Mouse (Mus musculus): ENCODE results near the gene Fam43a. TPM values are rescaled to one million over a fixed set of nuclear protein-coding genes. Genes with fewer than 3 reads are reported as not detected.

Gene Fam43a
- polyA plus RNA-seq, 1 experiment, result 0.46 TPM

- no peak overlapping the region for H3K4me3 ChIP-seq (ENCODE audit: insufficient read depth, poor library complexity, severe bottlenecking)
- H3ac ChIP-seq (ENCODE audit: control insufficient read depth, insufficient read length, low read depth), result no peak overlapping the region
- H3K79me2 ChIP-seq (ENCODE audit: control insufficient read depth, insufficient read depth), result no peaks in the 10 kb centered on the region
- TF ChIP-seq USF1 (IDR thresholded peaks at IDR 0.05; ENCODE audit: low read depth) (no peak), MYOG (IDR thresholded peaks at IDR 0.05; ENCODE audit: control insufficient read depth, extremely low read depth, insufficient read length) (no peak), CTCF (IDR thresholded peaks at IDR 0.05; ENCODE audit: control insufficient read depth, insufficient read depth, insufficient read length) (no peak), CEBPB (IDR thresholded peaks at IDR 0.05; ENCODE audit: low read depth) (no peak), FOSL1 (IDR thresholded peaks at IDR 0.05; ENCODE audit: insufficient read depth, low read length, poor library complexity, severe bottlenecking) (no peak), MAX (IDR thresholded peaks at IDR 0.05) (no peak), MYOD1 (IDR thresholded peaks at IDR 0.05; ENCODE audit: control insufficient read depth, insufficient read length, low read depth) (no peak)
- H3K36me3 ChIP-seq (ENCODE audit: control insufficient read depth, insufficient read depth), result no peaks in the 10 kb centered on the region
- peaks cover 29% of the 10 kb centered on the region for H3K27me3 ChIP-seq (ENCODE audit: control insufficient read depth, insufficient read depth, insufficient read length)
- no peaks in the 10 kb centered on the region for H3K79me3 ChIP-seq (ENCODE audit: low read depth)
Measured at GRCm38 (mm10) chr16:30627586-30628337, 28.2 kb downstream of the Fam43a start.

DNA sequence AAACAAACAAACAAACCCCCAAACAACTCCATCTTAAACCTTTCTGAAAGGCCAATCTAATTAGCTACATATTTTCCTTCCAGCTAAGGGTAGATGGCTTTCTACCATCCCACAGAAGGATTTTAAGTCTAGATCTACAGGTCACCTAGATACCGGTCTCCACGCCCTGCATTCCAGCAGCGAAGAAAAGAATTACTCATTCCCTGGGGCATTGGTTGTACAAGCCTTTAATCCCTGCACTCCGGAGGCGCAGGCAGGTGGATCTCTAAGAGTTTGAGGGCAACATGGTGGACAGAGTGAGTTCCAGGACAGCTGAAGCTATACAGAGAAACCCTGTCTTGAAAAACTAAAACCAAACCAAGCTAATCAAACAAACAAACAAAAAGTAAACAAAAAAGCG, 28.9 kb downstream of the Fam43a start:
- H3ac ChIP-seq (ENCODE audit: control insufficient read depth, insufficient read length, low read depth), result no peak overlapping the region
- H3K79me3 ChIP-seq (ENCODE audit: low read depth), result no peaks in the 10 kb centered on the region
- no peak overlapping the region for H3K4me3 ChIP-seq (ENCODE audit: insufficient read depth, poor library complexity, severe bottlenecking)
- TF ChIP-seq MAX (IDR thresholded peaks at IDR 0.05), result no peak
- no peak for TF ChIP-seq MYOD1 (IDR thresholded peaks at IDR 0.05; ENCODE audit: control insufficient read depth, insufficient read length, low read depth)
- TF ChIP-seq USF1 (IDR thresholded peaks at IDR 0.05; ENCODE audit: low read depth), result no peak
- no peak for TF ChIP-seq MYOG (IDR thresholded peaks at IDR 0.05; ENCODE audit: control insufficient read depth, extremely low read depth, insufficient read length)
- TF ChIP-seq CEBPB (IDR thresholded peaks at IDR 0.05; ENCODE audit: low read depth), result no peak
- TF ChIP-seq CTCF (IDR thresholded peaks at IDR 0.05; ENCODE audit: control insufficient read depth, insufficient read depth, insufficient read length), result no peak
- TF ChIP-seq FOSL1 (IDR thresholded peaks at IDR 0.05; ENCODE audit: insufficient read depth, low read length, poor library complexity, severe bottlenecking), result no peak
- no peaks in the 10 kb centered on the region for H3K79me2 ChIP-seq (ENCODE audit: control insufficient read depth, insufficient read depth)
- no peaks in the 10 kb centered on the region for H3K36me3 ChIP-seq (ENCODE audit: control insufficient read depth, insufficient read depth)
- peaks cover 28% of the 10 kb centered on the region for H3K27me3 ChIP-seq (ENCODE audit: control insufficient read depth, insufficient read depth, insufficient read length)

DNA sequence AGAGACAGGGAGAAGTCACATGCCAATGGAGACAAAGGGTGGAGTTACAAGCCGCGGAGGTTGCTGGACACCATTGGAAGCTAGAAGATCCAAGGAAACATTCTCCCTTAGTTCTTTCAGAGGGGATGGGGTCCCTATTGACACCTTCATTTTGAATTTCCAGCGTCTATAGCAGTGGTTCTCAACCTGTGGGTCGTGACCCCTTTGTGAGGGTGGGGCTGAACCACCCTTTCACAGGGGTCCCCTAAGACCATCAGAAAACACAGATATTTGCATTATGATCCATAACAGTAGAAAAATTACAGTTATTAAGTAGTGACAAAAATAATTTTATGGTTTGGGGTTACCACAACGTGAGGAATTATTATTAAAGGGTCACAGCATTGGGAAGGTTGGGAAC, 30.0 kb downstream of the Fam43a start:
- Histone ChIP-seq H3ac (ENCODE audit: control insufficient read depth, insufficient read length, low read depth) (no peak overlapping the region), H3K36me3 (ENCODE audit: control insufficient read depth, insufficient read depth) (no peaks in the 10 kb centered on the region), H3K79me2 (ENCODE audit: control insufficient read depth, insufficient read depth) (no peaks in the 10 kb centered on the region), H3K4me3 (ENCODE audit: insufficient read depth, poor library complexity, severe bottlenecking) (no peak overlapping the region), H3K27me3 (ENCODE audit: control insufficient read depth, insufficient read depth, insufficient read length) (peaks cover 21% of the 10 kb centered on the region), H3K79me3 (ENCODE audit: low read depth) (no peaks in the 10 kb centered on the region)
- TF ChIP-seq CEBPB (IDR thresholded peaks at IDR 0.05; ENCODE audit: low read depth), result no peak
- no peak for TF ChIP-seq MYOG (IDR thresholded peaks at IDR 0.05; ENCODE audit: control insufficient read depth, extremely low read depth, insufficient read length)
- TF ChIP-seq MAX (IDR thresholded peaks at IDR 0.05), result no peak
- TF ChIP-seq FOSL1 (IDR thresholded peaks at IDR 0.05; ENCODE audit: insufficient read depth, low read length, poor library complexity, severe bottlenecking), result no peak
- no peak for TF ChIP-seq USF1 (IDR thresholded peaks at IDR 0.05; ENCODE audit: low read depth)

GRCm38 (mm10) chr16:30633906-30634746, 34.6 kb downstream of the Fam43a start:
- peaks cover 13% of the 10 kb centered on the region for H3K27me3 ChIP-seq (ENCODE audit: control insufficient read depth, insufficient read depth, insufficient read length)
- TF ChIP-seq FOSL1 (IDR thresholded peaks at IDR 0.05; ENCODE audit: insufficient read depth, low read length, poor library complexity, severe bottlenecking) (no peak), MAX (IDR thresholded peaks at IDR 0.05) (no peak), MYOD1 (IDR thresholded peaks at IDR 0.05; ENCODE audit: control insufficient read depth, insufficient read length, low read depth) (no peak), USF1 (IDR thresholded peaks at IDR 0.05; ENCODE audit: low read depth) (no peak), CEBPB (IDR thresholded peaks at IDR 0.05; ENCODE audit: low read depth) (no peak), CTCF (IDR thresholded peaks at IDR 0.05; ENCODE audit: control insufficient read depth, insufficient read depth, insufficient read length) (no peak), MYOG (IDR thresholded peaks at IDR 0.05; ENCODE audit: control insufficient read depth, extremely low read depth, insufficient read length) (no peak)
- H3K79me2 ChIP-seq (ENCODE audit: control insufficient read depth, insufficient read depth), result no peaks in the 10 kb centered on the region
- H3K36me3 ChIP-seq (ENCODE audit: control insufficient read depth, insufficient read depth), result no peaks in the 10 kb centered on the region
- H3K79me3 ChIP-seq (ENCODE audit: low read depth), result no peaks in the 10 kb centered on the region
- H3ac ChIP-seq (ENCODE audit: control insufficient read depth, insufficient read length, low read depth), result no peak overlapping the region
- no peak overlapping the region for H3K4me3 ChIP-seq (ENCODE audit: insufficient read depth, poor library complexity, severe bottlenecking)

GRCm38 (mm10) chr16:30638586-30638985, 39.1 kb downstream of the Fam43a start:
- no peaks in the 10 kb centered on the region for H3K79me3 ChIP-seq (ENCODE audit: low read depth)
- no peaks in the 10 kb centered on the region for H3K36me3 ChIP-seq (ENCODE audit: control insufficient read depth, insufficient read depth)
- no peak for TF ChIP-seq CTCF (IDR thresholded peaks at IDR 0.05; ENCODE audit: control insufficient read depth, insufficient read depth, insufficient read length)
- no peak for TF ChIP-seq USF1 (IDR thresholded peaks at IDR 0.05; ENCODE audit: low read depth)
- H3K4me3 ChIP-seq (ENCODE audit: insufficient read depth, poor library complexity, severe bottlenecking), result no peak overlapping the region
- no peaks in the 10 kb centered on the region for H3K79me2 ChIP-seq (ENCODE audit: control insufficient read depth, insufficient read depth)
- H3K27me3 ChIP-seq (ENCODE audit: control insufficient read depth, insufficient read depth, insufficient read length), result peaks cover 8% of the 10 kb centered on the region
- no peak overlapping the region for H3ac ChIP-seq (ENCODE audit: control insufficient read depth, insufficient read length, low read depth)
